Mouse (Mus musculus) CD4-positive helper T cell, adult 2 months (primary cell): ENCODE results near the gene Vps37b.
"Not testable (repeated sequence)": the region's sequence is repeated elsewhere in the genome, so short reads cannot be mapped to it uniquely, and the experiment has no call there.

Experiments
- DNase-seq: peaks from one replicate; pipeline ENCODE4 v3.0.0-alpha.2; 2012; ENCODE audit warnings: low read depth, missing footprints, low spot score

The Vps37b gene

DNA sequence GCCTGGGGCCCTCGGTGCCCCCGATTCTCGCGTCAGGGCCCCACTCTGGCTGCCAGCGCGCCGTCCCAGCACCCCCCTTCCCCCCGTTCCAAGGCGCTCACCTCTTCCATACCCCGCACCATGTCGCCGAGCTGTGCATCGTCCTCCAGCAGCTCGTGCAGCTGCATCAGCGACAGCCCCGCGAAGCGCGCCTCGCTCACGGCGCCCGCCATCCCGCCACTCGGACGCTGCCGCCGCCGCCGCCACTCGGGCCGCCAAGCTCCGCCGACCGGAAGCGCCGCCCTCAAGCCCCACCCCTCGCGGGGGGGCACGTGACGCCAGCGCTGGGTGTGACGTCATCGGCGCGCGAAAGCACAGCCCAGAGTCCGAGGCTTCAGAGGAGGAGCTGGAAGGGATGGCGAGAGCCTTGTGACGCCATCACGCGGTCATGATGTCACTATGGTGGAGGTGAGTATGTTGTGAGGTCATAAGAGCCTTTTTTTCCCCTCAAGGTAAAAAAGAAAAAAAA lies at the start of gene Vps37b:
Gene Vps37b, minus strand, starts transcription at position 270 of the 508 bp plus-strand sequence.
- DNase-seq = peak; percentile 95

DNA sequence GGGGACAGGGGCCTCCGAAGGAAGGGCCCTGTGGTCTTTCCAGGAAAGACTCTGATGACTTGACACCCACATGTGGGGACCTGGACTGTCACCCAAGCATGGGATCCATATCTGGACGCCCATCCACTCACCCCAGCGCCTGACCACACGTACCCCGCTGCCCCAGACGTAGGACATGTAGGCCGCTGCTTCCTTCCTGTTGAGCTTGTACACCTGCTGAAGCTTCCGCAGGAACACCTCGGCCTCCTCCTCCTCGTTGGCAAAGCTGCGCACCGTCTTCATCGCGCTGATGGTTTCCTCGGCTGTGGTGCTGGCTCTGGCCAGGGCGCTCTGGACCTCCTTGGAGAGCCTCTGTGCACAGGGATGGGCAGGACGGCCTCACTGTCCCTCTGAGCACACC lies 47.8 kb upstream of the Vps37b start:
- peak; percentile 75 for DNase-seq

- peak; percentile 82 for DNase-seq
Observed at GRCm38 (mm10) chr5:124078794-124079416, 46.8 kb upstream of the Vps37b start.

DNA sequence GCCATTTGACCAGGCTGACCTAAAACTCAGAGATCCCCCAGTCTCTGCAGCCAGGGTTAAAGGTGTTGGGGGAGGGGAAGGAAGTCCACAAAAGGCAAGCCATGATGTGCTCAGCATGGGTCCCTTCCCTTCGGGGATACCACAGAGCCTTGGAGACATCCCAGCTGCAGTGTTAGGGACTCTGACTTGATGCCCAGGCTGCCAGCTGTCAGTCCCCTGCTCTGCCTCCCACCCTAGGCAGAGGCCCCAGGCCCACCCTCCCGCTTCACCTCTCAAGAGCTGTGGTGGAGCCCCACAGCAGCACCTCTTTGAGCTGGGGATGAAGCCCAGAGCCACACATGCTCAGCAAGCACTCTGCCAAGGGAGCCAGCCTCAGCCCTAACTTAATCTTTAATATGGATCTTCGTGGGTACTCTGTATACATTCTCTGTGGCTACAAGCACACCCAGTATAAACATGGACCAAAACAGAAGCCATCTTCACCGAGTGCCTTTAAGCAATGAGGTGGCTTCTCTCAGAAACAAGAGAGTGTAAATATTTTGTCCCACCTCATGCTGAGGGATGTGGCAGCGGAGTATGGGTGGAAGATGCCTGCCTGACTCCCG lies 45.9 kb upstream of the Vps37b start:
- DNase-seq = peak; percentile 58

DNA sequence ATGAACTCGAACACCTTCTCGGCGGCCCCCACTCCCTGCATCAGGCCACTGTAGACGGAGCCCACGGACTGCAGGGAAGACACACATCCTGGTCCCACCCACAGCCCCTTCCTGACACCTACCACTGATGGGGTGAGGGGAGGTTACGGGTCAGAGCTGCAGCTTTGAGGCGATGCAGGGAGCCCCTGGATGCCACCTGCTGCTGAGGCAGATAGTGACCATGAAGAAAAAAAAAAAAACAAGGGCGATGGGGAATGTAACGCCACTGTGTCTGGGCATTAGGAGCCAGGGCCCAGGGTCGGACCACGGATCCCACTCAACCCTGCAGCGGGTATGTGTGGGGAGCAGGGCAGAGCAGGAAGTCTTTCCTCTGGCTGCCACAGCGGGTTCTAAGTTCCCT lies 45.2 kb upstream of the Vps37b start:
- DNase-seq = peak; percentile 32

- peak; percentile 29 for DNase-seq
Observed at GRCm38 (mm10) chr5:124076559-124076958, 44.5 kb upstream of the Vps37b start.

DNA sequence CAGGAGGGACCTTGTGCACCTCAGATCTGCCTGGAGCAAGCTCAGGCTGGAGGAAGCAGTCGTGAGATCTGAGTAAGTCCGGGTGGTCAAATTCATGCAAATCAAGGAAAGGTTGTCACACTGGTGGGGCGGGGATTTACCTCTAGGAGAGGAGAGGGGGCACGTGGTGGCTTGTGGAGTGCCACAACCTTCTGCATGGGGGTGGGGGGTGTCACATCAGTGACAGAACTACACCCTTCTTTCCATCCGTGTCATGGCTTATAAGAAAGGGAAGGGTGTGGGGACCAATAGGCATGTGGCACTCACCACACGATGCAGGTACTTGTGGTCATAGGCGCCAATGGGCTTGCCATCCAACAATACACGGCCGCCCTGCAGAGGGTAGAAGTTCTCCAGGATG lies 43.6 kb upstream of the Vps37b start:
- DNase-seq = peak; percentile 83

GRCm38 (mm10) chr5:124074845-124075307 lies 42.8 kb upstream of the Vps37b start:
- peak; percentile 92 for DNase-seq

DNA sequence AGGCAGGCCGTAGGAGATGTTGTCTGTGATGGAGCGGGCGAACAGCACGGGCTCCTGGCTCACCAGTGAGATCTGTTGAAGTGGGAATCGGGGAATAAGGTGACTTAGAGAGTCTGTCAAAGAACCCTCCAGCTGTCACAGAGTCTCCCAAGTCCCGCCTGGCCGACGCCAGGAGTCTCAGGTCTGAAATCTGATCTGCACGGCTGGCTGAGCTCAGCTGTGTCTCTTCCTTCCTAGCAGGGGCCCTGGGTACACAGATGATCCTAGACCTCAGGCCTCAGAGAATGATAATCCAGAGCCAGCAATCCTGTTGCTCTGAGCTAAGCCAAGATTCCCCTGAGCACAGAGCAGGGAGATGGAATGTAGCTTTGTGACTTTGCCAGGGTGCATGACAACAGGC lies 41.6 kb upstream of the Vps37b start:
- DNase-seq = no peak

DNA sequence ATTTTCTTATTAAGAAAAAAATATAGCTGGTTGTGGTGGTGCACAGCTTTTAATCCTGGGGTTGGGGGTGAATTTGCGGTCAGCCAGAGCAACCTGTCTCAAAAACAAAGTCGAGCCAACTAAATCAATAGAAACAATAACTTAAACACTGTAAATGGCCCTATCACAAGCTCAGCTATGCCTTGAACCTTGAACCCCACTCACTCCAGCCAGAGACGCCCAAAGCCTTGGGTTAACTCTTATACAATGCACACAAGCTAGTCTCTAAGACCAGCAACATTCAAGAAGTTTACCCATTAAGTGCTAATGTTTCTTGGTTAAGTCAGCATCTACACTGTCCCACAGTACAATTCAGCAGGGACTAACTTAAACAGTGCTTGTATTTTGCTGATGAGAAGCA lies 37.6 kb upstream of the Vps37b start:
- DNase-seq = no peak

DNA sequence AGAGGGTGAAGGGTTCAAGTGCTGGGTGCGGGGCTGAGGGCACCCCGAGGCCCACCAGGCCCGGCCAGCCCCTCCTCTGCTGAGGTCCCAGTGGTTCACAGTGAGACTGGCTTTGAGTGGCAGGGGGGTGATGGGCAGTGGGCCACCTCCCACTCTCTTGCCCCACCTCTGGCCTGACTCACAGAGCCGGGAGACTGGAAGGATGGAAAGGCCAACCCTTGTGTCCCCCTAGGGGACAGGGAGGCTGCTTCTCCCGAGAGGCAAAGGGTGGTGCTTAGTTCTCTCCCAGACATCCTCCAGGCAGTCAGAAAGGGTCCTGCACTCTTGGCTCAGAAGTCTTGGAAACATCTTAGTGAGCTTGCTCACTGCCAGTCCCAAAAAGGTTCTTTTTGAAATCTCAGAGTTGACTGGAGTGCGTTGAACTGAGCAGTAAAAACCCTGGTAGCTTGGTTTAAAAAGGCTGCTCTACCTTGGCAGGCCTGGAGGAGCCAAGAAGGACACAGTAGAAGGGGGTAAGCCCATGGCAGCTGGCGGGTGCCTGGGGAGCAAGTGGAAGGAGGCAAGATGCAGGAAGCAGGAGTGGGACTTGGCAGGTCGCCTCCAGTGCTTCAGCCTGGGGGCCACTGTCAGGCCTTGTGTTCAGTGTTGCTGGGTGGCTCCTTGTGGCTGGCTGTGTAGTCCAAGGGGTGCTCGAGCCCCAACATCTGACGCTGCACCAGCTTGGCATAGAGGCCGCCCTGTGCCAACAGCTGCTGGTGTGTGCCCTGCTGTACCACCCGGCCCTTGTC lies 30.2 kb upstream of the Vps37b start:
- no peak for DNase-seq

- no peak for DNase-seq
Observed at GRCm38 (mm10) chr5:124059677-124060076, 27.6 kb upstream of the Vps37b start.

DNA sequence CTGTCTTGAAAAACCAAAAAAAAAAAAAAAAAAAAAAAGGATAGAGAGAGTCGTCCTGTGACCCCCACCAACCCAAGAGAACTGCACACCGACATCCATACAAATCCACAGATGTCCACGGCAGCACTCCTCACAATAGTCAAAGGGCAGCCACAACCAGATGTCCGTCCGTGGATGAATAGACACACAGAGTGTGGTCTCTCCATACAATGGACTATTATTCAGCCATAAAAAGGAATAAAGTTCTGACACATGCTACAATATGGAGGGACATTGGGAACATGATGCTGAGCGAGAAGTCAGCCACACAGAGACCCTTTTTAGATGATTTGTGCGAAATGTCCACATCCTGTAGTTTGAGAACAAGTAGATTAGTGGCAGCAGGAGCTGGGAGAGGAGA lies 26.7 kb upstream of the Vps37b start:
- DNase-seq = no peak

DNA sequence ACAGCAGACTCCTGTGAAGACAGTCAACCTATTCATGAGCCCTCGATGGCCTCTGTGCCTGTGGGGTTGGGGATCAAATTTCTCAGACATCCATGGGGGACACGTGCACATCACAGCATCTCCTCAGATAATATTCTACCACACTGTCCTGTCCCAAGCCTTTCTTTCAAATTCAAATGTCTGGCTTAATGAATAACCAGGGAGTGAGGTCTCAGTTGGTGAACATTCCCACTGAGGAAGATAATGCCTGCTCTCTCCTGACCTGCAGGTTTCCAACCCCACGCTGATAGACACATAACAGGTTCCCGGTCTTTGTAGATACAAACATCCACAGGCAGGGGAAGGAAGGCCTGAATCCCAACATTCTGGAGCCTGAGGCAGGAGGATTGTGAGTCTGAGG lies 24.9 kb upstream of the Vps37b start:
- no peak for DNase-seq

DNA sequence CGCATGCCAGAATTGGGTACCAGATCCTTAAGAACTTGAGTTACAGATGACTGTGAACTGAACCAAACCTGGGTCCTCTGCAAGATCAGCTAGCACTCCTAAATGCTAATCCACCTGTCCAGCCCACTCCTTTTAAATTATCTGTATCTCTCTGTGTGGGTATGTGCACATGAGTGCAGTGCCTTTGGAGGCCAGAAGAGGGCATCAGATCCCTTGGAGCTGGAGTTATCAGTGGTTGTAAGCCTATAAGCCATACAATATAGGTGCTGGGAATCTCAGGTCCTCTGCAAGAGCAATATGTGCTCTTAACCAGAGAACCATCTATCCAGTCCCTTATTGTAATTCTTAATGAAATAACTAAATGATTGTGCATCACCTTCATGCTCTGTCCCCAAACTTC lies 24.1 kb upstream of the Vps37b start:
- DNase-seq = no peak

- not testable (repeated sequence) for DNase-seq
Observed at GRCm38 (mm10) chr5:124052641-124053040, 20.6 kb upstream of the Vps37b start.

- DNase-seq = peak; percentile 53
Observed at GRCm38 (mm10) chr5:124051899-124052491, 19.9 kb upstream of the Vps37b start.

DNA sequence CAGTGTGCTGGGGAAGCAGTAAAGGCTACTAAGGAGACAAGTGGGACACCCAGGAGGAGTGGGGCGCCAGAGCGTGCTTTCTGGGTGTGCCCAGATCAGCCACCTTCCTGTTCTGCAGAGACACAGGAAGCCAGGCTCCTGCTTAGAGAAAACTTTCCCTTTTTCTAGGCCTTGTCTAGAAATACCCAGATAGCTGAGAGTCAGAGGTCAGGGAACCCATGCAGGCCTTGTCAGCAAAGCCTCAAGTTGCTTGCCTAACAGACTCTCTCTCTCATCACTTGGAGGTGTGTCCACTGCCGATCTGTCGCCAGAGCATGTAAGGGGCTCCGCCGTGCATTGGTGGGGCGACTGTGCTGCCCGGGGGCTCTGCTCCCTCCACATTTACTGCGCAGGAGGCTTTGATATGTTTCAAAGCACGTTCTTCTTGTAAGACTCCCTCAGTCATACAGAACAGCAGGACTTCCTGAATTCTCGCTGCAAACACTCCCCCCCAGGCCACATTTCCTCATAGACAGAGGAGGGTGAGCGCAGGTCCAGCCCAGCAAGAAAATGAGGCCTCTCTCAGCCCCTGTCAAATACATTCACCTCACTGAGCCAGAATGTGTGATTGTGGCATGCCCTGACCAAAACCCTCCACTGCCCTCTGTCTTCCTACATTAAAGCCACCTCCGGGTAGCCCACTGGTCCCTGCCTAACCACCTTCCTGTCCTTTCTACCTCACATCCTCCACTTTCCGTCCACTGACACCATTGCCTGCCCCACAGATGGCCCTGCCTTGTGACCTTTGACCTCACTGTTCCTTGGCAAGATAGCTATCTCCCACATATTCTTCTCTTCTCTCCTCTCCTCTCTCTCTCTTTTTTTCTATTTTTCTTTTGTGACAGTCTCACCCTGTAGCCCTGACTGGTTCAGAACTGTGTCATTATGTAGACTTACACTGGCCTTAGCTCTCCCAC lies 18.3 kb upstream of the Vps37b start:
- DNase-seq = peak; percentile 57

GRCm38 (mm10) chr5:124049249-124050045 lies 17.4 kb upstream of the Vps37b start:
- DNase-seq = no peak
